Mouse (Mus musculus) granulocyte monocyte progenitor cell, adult 5-6 weeks (primary cell): ENCODE results near the gene Fam19a2. TPM values are rescaled to one million over a fixed set of nuclear protein-coding genes. Genes with fewer than 3 reads are reported as not detected.

Source experiments
- ATAC-seq: replicated peaks from 2 replicates; pipeline ENCODE4 v1.8.0; 2016; ENCODE audit warnings: mild to moderate bottlenecking, moderate TSS enrichment, inconsistent platforms; ENCODE audit not compliant: poor library complexity, severe bottlenecking
- total RNA-seq, 2 experiments: library from RNA; stranded (forward) in 1 of 2; stranded (reverse) in 1 of 2; fragments of 200-712, 200-1000 nt in 1 of 2; fragments of >200 nt in 1 of 2; fragmentation: Nextera tagmentation in 1 of 2; gene quantifications; 2 replicates each; pipeline ENCODE4 v1.2.3; 2014 to 2017

Fam19a2 gene
- total RNA-seq, 2 experiments from 2014 or later: not detected

- ATAC-seq: no peak
Observed at GRCm38 (mm10) chr10:123525424-123525823, 261.6 kb downstream of the Fam19a2 start.

GRCm38 (mm10) chr10:123526059-123526458, 262.3 kb downstream of the Fam19a2 start:
- ATAC-seq: no peak

GRCm38 (mm10) chr10:123536143-123536542, 272.3 kb downstream of the Fam19a2 start:
- ATAC-seq: no peak

GRCm38 (mm10) chr10:123548391-123548790, 284.6 kb downstream of the Fam19a2 start:
- no peak for ATAC-seq

GRCm38 (mm10) chr10:123567677-123568076, 303.9 kb downstream of the Fam19a2 start:
- no peak for ATAC-seq

- ATAC-seq: no peak
Observed at GRCm38 (mm10) chr10:123570616-123571188, 306.9 kb downstream of the Fam19a2 start.

- ATAC-seq: no peak
Observed at GRCm38 (mm10) chr10:123572342-123573070, 308.7 kb downstream of the Fam19a2 start.

- ATAC-seq: no peak
Observed at GRCm38 (mm10) chr10:123577823-123578222, 314.0 kb downstream of the Fam19a2 start.

- no peak for ATAC-seq
Observed at GRCm38 (mm10) chr10:123579012-123579411, 315.2 kb downstream of the Fam19a2 start.

GRCm38 (mm10) chr10:123595043-123595442, 331.2 kb downstream of the Fam19a2 start:
- ATAC-seq: no peak

GRCm38 (mm10) chr10:123597059-123597458, 333.3 kb downstream of the Fam19a2 start:
- ATAC-seq: no peak

- ATAC-seq: no peak
Observed at GRCm38 (mm10) chr10:123605671-123606070, 341.9 kb downstream of the Fam19a2 start.

- ATAC-seq: no peak
Observed at GRCm38 (mm10) chr10:123626691-123627090, 362.9 kb downstream of the Fam19a2 start.

GRCm38 (mm10) chr10:123629248-123629744, 365.5 kb downstream of the Fam19a2 start:
- ATAC-seq: no peak

GRCm38 (mm10) chr10:123632029-123632428, 368.2 kb downstream of the Fam19a2 start:
- no peak for ATAC-seq

GRCm38 (mm10) chr10:123636655-123637054, 372.9 kb downstream of the Fam19a2 start:
- no peak for ATAC-seq

GRCm38 (mm10) chr10:123637496-123637895, 373.7 kb downstream of the Fam19a2 start:
- ATAC-seq: no peak

- ATAC-seq: no peak
Observed at GRCm38 (mm10) chr10:123645568-123645967, 381.8 kb downstream of the Fam19a2 start.

GRCm38 (mm10) chr10:123671208-123671607, 407.4 kb downstream of the Fam19a2 start:
- no peak for ATAC-seq

- ATAC-seq: no peak
Observed at GRCm38 (mm10) chr10:123678284-123678864, 414.6 kb downstream of the Fam19a2 start.

- no peak for ATAC-seq
Observed at GRCm38 (mm10) chr10:123682718-123683255, 419.0 kb downstream of the Fam19a2 start.
